Mouse (Mus musculus): Measurements from ENCODE around the gene Edrf1. TPM values are rescaled to one million over a fixed set of nuclear protein-coding genes. Genes with fewer than 3 reads are reported as not detected.
A peak's percentile ranks its signal among the peaks of the same experiment; 100 is the strongest.
"Not testable (repeated sequence)": the region's sequence is repeated elsewhere in the genome, so short reads cannot be mapped to it uniquely, and the experiment has no call there.

Edrf1 gene
- polyA plus RNA-seq, 1 experiment, result 28.3 TPM

- 88% methylated on average over 5 of the region's 5 CpGs for WGBS
- DNase-seq, result no peak
- peak; percentile 35; the same call in 1 of the 2 replicates for TF ChIP-seq CTCF (IDR thresholded peaks at IDR 0.05; ENCODE audit: borderline replicate concordance, insufficient read depth, low read depth, low read length)
- no peak for TF ChIP-seq POLR2A (IDR thresholded peaks at IDR 0.05; ENCODE audit: borderline replicate concordance, insufficient read depth, low read length)
Observed at GRCm38 (mm10) chr7:133684110-133684509, 46.8 kb downstream of the Edrf1 start.

GRCm38 (mm10) chr7:133684701-133685100 is 47.4 kb downstream of the Edrf1 start:
- TF ChIP-seq CTCF (IDR thresholded peaks at IDR 0.05; ENCODE audit: borderline replicate concordance, insufficient read depth, low read depth, low read length), result no peak
- TF ChIP-seq POLR2A (IDR thresholded peaks at IDR 0.05; ENCODE audit: borderline replicate concordance, insufficient read depth, low read length), result no peak
- DNase-seq, result no peak

More at GRCm38 (mm10) chr7:133684110-133684509, 46.8 kb downstream of the Edrf1 start:
- no peak overlapping the region for H3K4me3 ChIP-seq (replicated peaks; ENCODE audit: insufficient read depth, low read depth, low read length)
- H3K27me3 ChIP-seq (ENCODE audit: control insufficient read depth, insufficient read depth, low read length), result no peaks in the 10 kb centered on the region
- H3K4me1 ChIP-seq (ENCODE audit: control insufficient read depth, insufficient read depth, low read length), result peaks cover 12% of the 10 kb centered on the region
- H3K27ac ChIP-seq (ENCODE audit: insufficient read depth, low read length), result no peak overlapping the region

GRCm38 (mm10) chr7:133685644-133686043 is 48.3 kb downstream of the Edrf1 start:
- not testable (repeated sequence) for H3K27me3 ChIP-seq (ENCODE audit: control insufficient read depth, insufficient read depth, low read length); DNase-seq; H3K4me3 ChIP-seq (replicated peaks; ENCODE audit: insufficient read depth, low read depth, low read length); H3K4me1 ChIP-seq (ENCODE audit: control insufficient read depth, insufficient read depth, low read length); H3K27ac ChIP-seq (ENCODE audit: insufficient read depth, low read length)

More at GRCm38 (mm10) chr7:133684701-133685100, 47.4 kb downstream of the Edrf1 start:
- H3K27me3 ChIP-seq (ENCODE audit: control insufficient read depth, insufficient read depth, low read length), result no peaks in the 10 kb centered on the region
- 95% methylated on average over 6 of the region's 6 CpGs for WGBS
- peaks cover 6% of the 10 kb centered on the region for H3K4me1 ChIP-seq (ENCODE audit: control insufficient read depth, insufficient read depth, low read length)
- H3K27ac ChIP-seq (ENCODE audit: insufficient read depth, low read length), result no peak overlapping the region
- no peak overlapping the region for H3K4me3 ChIP-seq (replicated peaks; ENCODE audit: insufficient read depth, low read depth, low read length)

GRCm38 (mm10) chr7:133698021-133698709 is 60.8 kb downstream of the Edrf1 start:
- H3K4me1 ChIP-seq (ENCODE audit: control insufficient read depth, insufficient read depth, low read length), result no peaks in the 10 kb centered on the region
- TF ChIP-seq CTCF (IDR thresholded peaks at IDR 0.05; ENCODE audit: borderline replicate concordance, insufficient read depth, low read depth, low read length), result no peak
- no peak for TF ChIP-seq POLR2A (IDR thresholded peaks at IDR 0.05; ENCODE audit: borderline replicate concordance, insufficient read depth, low read length)
- WGBS, result 89% methylated on average over 12 of the region's 12 CpGs
- no peak overlapping the region for H3K4me3 ChIP-seq (replicated peaks; ENCODE audit: insufficient read depth, low read depth, low read length)
- H3K27me3 ChIP-seq (ENCODE audit: control insufficient read depth, insufficient read depth, low read length), result no peaks in the 10 kb centered on the region
- no peak for DNase-seq
- no peak overlapping the region for H3K27ac ChIP-seq (ENCODE audit: insufficient read depth, low read length)

- no peak for DNase-seq
- Histone ChIP-seq H3K4me1 (ENCODE audit: control insufficient read depth, insufficient read depth, low read length) (no peaks in the 10 kb centered on the region), H3K4me3 (replicated peaks; ENCODE audit: insufficient read depth, low read depth, low read length) (no peak overlapping the region), H3K27me3 (ENCODE audit: control insufficient read depth, insufficient read depth, low read length) (no peaks in the 10 kb centered on the region), H3K27ac (ENCODE audit: insufficient read depth, low read length) (no peak overlapping the region)
- 87% methylated on average over 4 of the region's 4 CpGs for WGBS
- no peak for TF ChIP-seq POLR2A (IDR thresholded peaks at IDR 0.05; ENCODE audit: borderline replicate concordance, insufficient read depth, low read length)
- no peak for TF ChIP-seq CTCF (IDR thresholded peaks at IDR 0.05; ENCODE audit: borderline replicate concordance, insufficient read depth, low read depth, low read length)
Observed at GRCm38 (mm10) chr7:133699885-133700284, 62.5 kb downstream of the Edrf1 start.

- Histone ChIP-seq H3K4me1 (ENCODE audit: control insufficient read depth, insufficient read depth, low read length) (no peaks in the 10 kb centered on the region), H3K4me3 (replicated peaks; ENCODE audit: insufficient read depth, low read depth, low read length) (no peak overlapping the region), H3K27ac (ENCODE audit: insufficient read depth, low read length) (no peak overlapping the region), H3K27me3 (ENCODE audit: control insufficient read depth, insufficient read depth, low read length) (no peaks in the 10 kb centered on the region)
- TF ChIP-seq CTCF (IDR thresholded peaks at IDR 0.05; ENCODE audit: borderline replicate concordance, insufficient read depth, low read depth, low read length) (no peak), POLR2A (IDR thresholded peaks at IDR 0.05; ENCODE audit: borderline replicate concordance, insufficient read depth, low read length) (no peak)
- 92% methylated on average over 7 of the region's 7 CpGs for WGBS
- no peak for DNase-seq
Observed at GRCm38 (mm10) chr7:133701366-133701765, 64.0 kb downstream of the Edrf1 start.

GRCm38 (mm10) chr7:133702333-133702732 is 65.0 kb downstream of the Edrf1 start:
- H3K27me3 ChIP-seq (ENCODE audit: control insufficient read depth, insufficient read depth, low read length), result no peaks in the 10 kb centered on the region
- TF ChIP-seq POLR2A (IDR thresholded peaks at IDR 0.05; ENCODE audit: borderline replicate concordance, insufficient read depth, low read length) (no peak), CTCF (IDR thresholded peaks at IDR 0.05; ENCODE audit: borderline replicate concordance, insufficient read depth, low read depth, low read length) (no peak)
- no peak overlapping the region for H3K27ac ChIP-seq (ENCODE audit: insufficient read depth, low read length)
- no peak overlapping the region for H3K4me3 ChIP-seq (replicated peaks; ENCODE audit: insufficient read depth, low read depth, low read length)
- no peaks in the 10 kb centered on the region for H3K4me1 ChIP-seq (ENCODE audit: control insufficient read depth, insufficient read depth, low read length)
- WGBS, result 94% methylated on average over 10 of the region's 10 CpGs
- no peak for DNase-seq

- WGBS, result 95% methylated on average over 7 of the region's 7 CpGs
- Histone ChIP-seq H3K4me1 (ENCODE audit: control insufficient read depth, insufficient read depth, low read length) (no peaks in the 10 kb centered on the region), H3K4me3 (replicated peaks; ENCODE audit: insufficient read depth, low read depth, low read length) (no peak overlapping the region), H3K27me3 (ENCODE audit: control insufficient read depth, insufficient read depth, low read length) (no peaks in the 10 kb centered on the region), H3K27ac (ENCODE audit: insufficient read depth, low read length) (no peak overlapping the region)
- TF ChIP-seq CTCF (IDR thresholded peaks at IDR 0.05; ENCODE audit: borderline replicate concordance, insufficient read depth, low read depth, low read length) (no peak), POLR2A (IDR thresholded peaks at IDR 0.05; ENCODE audit: borderline replicate concordance, insufficient read depth, low read length) (no peak)
- DNase-seq, result no peak
Observed at GRCm38 (mm10) chr7:133703906-133704305, 66.6 kb downstream of the Edrf1 start.
